Mouse (Mus musculus): ENCODE results near the gene Fancf. TPM values are rescaled to one million over a fixed set of nuclear protein-coding genes. Genes with fewer than 3 reads are reported as not detected.

Gene Fancf
- 4.8 and 4.9 TPM in 2 replicates for polyA plus RNA-seq (2015; fragmentation: Nextera tagmentation; extraction: Ambion mirVana)

GRCm38 (mm10) chr7:51862097-51862492, at the start of gene Fancf:
Gene Fancf (minus strand): TSS chr7:51862267.

GRCm38 (mm10) chr7:51861250-51862096, 594 bp downstream of the Fancf start, which contains the start of gene Gas2:
Gene Gas2 (plus strand): TSS chr7:51862015.

Other genes with a start within 250 kb of the Fancf start
- 0.04 and 0.05 TPM in 2 replicates for gene Slc17a6, start 240.3 kb downstream of the Fancf start, polyA plus RNA-seq (2015; fragmentation: Nextera tagmentation; extraction: Ambion mirVana)
- gene Gas2, start 252 bp downstream of the Fancf start, polyA plus RNA-seq (2015; fragmentation: Nextera tagmentation; extraction: Ambion mirVana): 3.4 and 3.5 TPM in 2 replicates
- gene Svip, start 143.8 kb upstream of the Fancf start, polyA plus RNA-seq (2015; fragmentation: Nextera tagmentation; extraction: Ambion mirVana): 4.3 and 5.2 TPM in 2 replicates
- gene 1700015G11Rik, start 153.5 kb upstream of the Fancf start, polyA plus RNA-seq (2015; fragmentation: Nextera tagmentation; extraction: Ambion mirVana): not detected in 2 replicates